Mouse (Mus musculus) heart, postnatal 0 days (tissue): ENCODE measurements at regions not wholly inside any gene's neighbourhood (a gene's known extent, or its start where the extent isn't known, plus 50 kb on each side); places are given as distances from the start of the nearest gene placed in this dataset.

ENCODE experiments used
- CTCF ChIP-seq: IDR thresholded peaks from 2 replicates; pipeline ENCODE4 v1.5.1; 2016; ENCODE audit warnings: antibody characterized with exemption, control low read depth, low read depth
- EP300 ChIP-seq: IDR thresholded peaks from 2 replicates; pipeline ENCODE4 v1.6.1; 2016; ENCODE audit warnings: antibody characterized with exemption, low read depth

DNA sequence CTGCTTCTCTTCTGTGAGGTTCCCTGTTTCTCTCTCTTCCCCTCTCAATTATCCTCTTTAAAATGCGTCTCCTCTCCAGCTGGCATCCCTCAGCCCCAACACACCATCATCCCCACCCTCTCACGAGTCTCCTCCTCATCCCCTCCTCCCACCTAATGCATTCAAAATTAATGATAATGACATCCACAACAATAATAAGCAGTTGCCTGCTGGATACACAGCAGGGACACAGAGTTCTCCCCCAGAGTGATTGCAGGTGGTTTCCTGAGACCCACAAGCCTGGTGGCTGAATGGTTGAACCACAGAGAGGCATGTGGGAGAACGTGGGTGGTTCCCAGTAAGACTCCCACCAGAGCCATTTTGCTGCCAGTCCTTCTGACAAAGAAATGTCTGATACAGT, 106.9 kb upstream of the Plcz1 start:
- TF ChIP-seq CTCF (no peak), EP300 (no peak)
